Mouse (Mus musculus) G1E (cell line): Measurements from ENCODE around the gene Fermt2. TPM values are rescaled to one million over a fixed set of nuclear protein-coding genes. Genes with fewer than 3 reads are reported as not detected.

Experiments
- ATAC-seq: 2 replicates; pipeline ENCODE4 v1.8.0; 2016; ENCODE audit warnings: mild to moderate bottlenecking; ENCODE audit not compliant: insufficient number of reproducible peaks, poor library complexity, low FRiP score, severe bottlenecking; ENCODE audit errors: extremely low read depth
- DNase-seq: peaks from one replicate; pipeline ENCODE4 v3.0.0; 2012; ENCODE audit warnings: low spot score
- H3K27me3 ChIP-seq: 2 replicates; pipeline ENCODE4 v1.6.1; 2012; ENCODE audit warnings: mild to moderate bottlenecking, low read length, inconsistent platforms; ENCODE audit not compliant: insufficient read depth
- H3K36me3 ChIP-seq: replicated peaks from 2 replicates; pipeline ENCODE3; 2012; ENCODE audit warnings: mild to moderate bottlenecking, inconsistent platforms
- H3K4me1 ChIP-seq: 2 replicates; pipeline ENCODE4 v1.6.1; 2012; ENCODE audit warnings: low read depth, low read length, inconsistent platforms, mixed read lengths; ENCODE audit not compliant: insufficient read depth
- H3K4me3 ChIP-seq: 2 replicates; pipeline ENCODE4 v1.5.1; 2012; ENCODE audit warnings: low read depth, mild to moderate bottlenecking, inconsistent platforms, low read length, moderate library complexity, mixed read lengths
- H3K9me3 ChIP-seq: replicated peaks from 2 replicates; pipeline ENCODE4 v1.6.1; 2012; ENCODE audit warnings: inconsistent platforms
- CTCF ChIP-seq: IDR thresholded peaks from 2 replicates; pipeline ENCODE4 v1.5.1; 2012; ENCODE audit warnings: low read depth, low read length, inconsistent platforms, mixed read lengths
- GATA1 ChIP-seq: IDR thresholded peaks from 2 replicates; pipeline ENCODE4 v1.6.1; 2012; ENCODE audit warnings: borderline replicate concordance, low read length, inconsistent platforms, mixed read lengths
- GATA2 ChIP-seq: IDR thresholded peaks from 2 replicates; pipeline ENCODE4 v1.6.1; 2012; ENCODE audit warnings: low read depth, low read length, inconsistent platforms, borderline replicate concordance
- POLR2AphosphoS5 ChIP-seq: IDR thresholded peaks from 2 replicates; pipeline ENCODE4 v1.6.1; 2012; ENCODE audit warnings: low read depth, low read length, inconsistent platforms; ENCODE audit not compliant: insufficient replicate concordance
- TAL1 ChIP-seq: conservative IDR thresholded peaks from 2 replicates; pipeline ENCODE4 v1.6.1; 2012; ENCODE audit warnings: low read depth, low read length, inconsistent platforms, mixed read lengths
- polyA plus RNA-seq: library from polyadenylated mRNA; stranded (reverse); fragments of >175 nt; gene quantifications from 2 replicates; pipeline ENCODE4 v1.2.3, GENCODE M21; 2012
- total RNA-seq, 2 experiments: library from RNA; stranded (forward) in 1 of 2; stranded (reverse) in 1 of 2; fragments of 200-1000 nt in 1 of 2; fragments of >200 nt in 1 of 2; fragmentation: Nextera tagmentation in 1 of 2; gene quantifications; 2 replicates each; pipeline ENCODE4 v1.2.3; 2014 to 2017

Fermt2 gene
- total and polyA plus RNA-seq, 3 experiments: 0.60 TPM; not detected in 2

GRCm38 (mm10) chr14:45464036-45465035, 65.6 kb downstream of the Fermt2 start:
- H3K4me3 ChIP-seq: no peak overlapping the region
- H3K27me3 ChIP-seq: no peaks in the 10 kb centered on the region
- peaks cover 20% of the 10 kb centered on the region for H3K4me1 ChIP-seq
- no peak for DNase-seq
- no peaks in the 10 kb centered on the region for H3K36me3 ChIP-seq
- peaks cover 3% of the 10 kb centered on the region for H3K9me3 ChIP-seq
- no peak for ATAC-seq
- no peak for TF ChIP-seq TAL1

DNA sequence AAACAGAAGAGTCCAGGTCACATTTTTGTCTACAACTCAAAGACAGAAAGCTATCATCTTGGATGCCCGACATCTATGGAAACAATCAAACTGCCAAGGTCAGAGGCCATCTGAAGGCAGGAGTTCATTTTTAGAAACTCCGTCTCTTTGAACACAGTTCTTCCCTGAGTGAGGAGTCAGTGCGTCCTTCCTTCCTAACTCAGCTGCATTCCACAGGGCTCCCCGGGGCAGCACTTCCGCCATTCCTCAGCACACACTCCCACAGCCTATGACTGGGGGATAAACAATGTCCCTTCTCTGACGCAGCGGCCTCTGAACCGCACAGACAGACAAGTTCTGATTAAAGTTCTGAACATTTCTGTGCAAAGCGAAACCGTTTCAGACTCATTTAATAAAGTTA, 66.3 kb downstream of the Fermt2 start:
- H3K9me3 ChIP-seq: no peaks in the 10 kb centered on the region
- H3K4me3 ChIP-seq: no peak overlapping the region
- ATAC-seq: no peak
- no peak for TF ChIP-seq POLR2AphosphoS5
- no peak for TF ChIP-seq GATA2
- no peak for TF ChIP-seq CTCF
- TF ChIP-seq TAL1: no peak
- TF ChIP-seq GATA1: no peak
- H3K27me3 ChIP-seq: no peaks in the 10 kb centered on the region
- peaks cover 19% of the 10 kb centered on the region for H3K4me1 ChIP-seq
- H3K36me3 ChIP-seq: no peaks in the 10 kb centered on the region
- DNase-seq: no peak

DNA sequence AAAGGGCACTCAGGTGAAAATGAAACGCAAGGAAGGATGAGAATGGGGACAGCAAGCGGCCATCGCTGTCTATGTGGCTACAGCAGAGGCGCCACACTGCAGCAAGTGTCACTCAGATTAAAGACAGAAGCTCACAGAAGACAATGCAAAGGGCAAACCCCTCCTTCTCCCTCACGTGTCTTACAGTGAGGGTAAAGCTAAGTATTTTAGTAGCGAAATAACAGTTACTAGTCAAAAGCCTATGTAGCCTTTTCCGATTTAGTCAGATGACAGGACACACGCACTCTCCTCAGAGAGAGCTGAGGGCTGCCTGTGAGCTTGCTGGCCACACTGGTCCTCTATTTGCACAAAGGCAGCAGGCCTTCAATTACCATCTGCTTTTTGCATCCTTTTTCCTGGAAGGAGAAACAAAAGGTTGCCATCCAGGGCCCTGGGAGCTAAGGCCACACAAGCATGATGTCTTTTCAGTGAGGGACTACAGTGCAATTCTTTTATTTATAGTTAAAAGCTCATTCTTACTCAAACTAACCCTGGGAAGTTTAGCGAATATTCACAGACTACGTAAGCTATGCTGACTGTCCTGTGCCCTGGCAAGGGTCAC, 66.9 kb downstream of the Fermt2 start:
- Histone ChIP-seq H3K4me1 (peaks cover 24% of the 10 kb centered on the region), H3K36me3 (no peaks in the 10 kb centered on the region), H3K4me3 (no peak overlapping the region), H3K9me3 (no peaks in the 10 kb centered on the region), H3K27me3 (no peaks in the 10 kb centered on the region)
- TF ChIP-seq GATA2: no peak
- no peak for TF ChIP-seq POLR2AphosphoS5
- no peak for TF ChIP-seq GATA1
- TF ChIP-seq CTCF: no peak
- no peak for TF ChIP-seq TAL1
- DNase-seq (no peak), ATAC-seq (no peak)

DNA sequence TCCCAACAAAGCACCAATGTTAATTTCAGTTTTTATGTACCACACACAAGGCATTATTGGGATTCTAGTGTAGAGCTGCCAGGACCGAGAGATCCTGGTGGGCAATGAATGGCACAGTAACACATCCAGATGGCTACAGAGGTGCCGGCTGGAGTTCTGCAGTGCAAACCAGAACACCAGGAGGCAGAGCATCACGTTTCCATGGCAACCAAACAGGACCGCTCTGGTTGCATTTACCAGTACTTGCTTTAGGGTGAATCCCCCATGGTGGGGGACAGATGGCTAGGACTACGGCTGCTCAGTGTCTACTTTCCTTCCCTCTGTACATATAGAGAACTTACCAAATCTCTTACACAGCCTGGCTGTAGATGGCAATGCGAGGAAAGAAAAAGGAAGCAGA, 67.5 kb downstream of the Fermt2 start:
- H3K4me3 ChIP-seq: no peak overlapping the region
- TF ChIP-seq GATA2 (no peak), POLR2AphosphoS5 (no peak)
- peaks cover 28% of the 10 kb centered on the region for H3K4me1 ChIP-seq
- no peaks in the 10 kb centered on the region for H3K36me3 ChIP-seq
- ATAC-seq (no peak), DNase-seq (no peak)
- no peaks in the 10 kb centered on the region for H3K27me3 ChIP-seq
- no peaks in the 10 kb centered on the region for H3K9me3 ChIP-seq

- Histone ChIP-seq H3K36me3 (no peaks in the 10 kb centered on the region), H3K27me3 (no peaks in the 10 kb centered on the region), H3K9me3 (no peaks in the 10 kb centered on the region), H3K4me3 (no peak overlapping the region), H3K4me1 (peaks cover 30% of the 10 kb centered on the region)
- DNase-seq (no peak), ATAC-seq (no peak)
- TF ChIP-seq CTCF (no peak), TAL1 (no peak), GATA2 (no peak)
Observed at GRCm38 (mm10) chr14:45461945-45462344, 68.0 kb downstream of the Fermt2 start.

GRCm38 (mm10) chr14:45460491-45460890, 69.4 kb downstream of the Fermt2 start:
- H3K4me1 ChIP-seq: peaks cover 39% of the 10 kb centered on the region
- no peaks in the 10 kb centered on the region for H3K27me3 ChIP-seq
- TF ChIP-seq TAL1 (no peak), CTCF (no peak), POLR2AphosphoS5 (no peak), GATA2 (no peak), GATA1 (no peak)
- ATAC-seq (no peak), DNase-seq (no peak)
- H3K9me3 ChIP-seq: no peaks in the 10 kb centered on the region
- no peak overlapping the region for H3K4me3 ChIP-seq
- no peaks in the 10 kb centered on the region for H3K36me3 ChIP-seq

DNA sequence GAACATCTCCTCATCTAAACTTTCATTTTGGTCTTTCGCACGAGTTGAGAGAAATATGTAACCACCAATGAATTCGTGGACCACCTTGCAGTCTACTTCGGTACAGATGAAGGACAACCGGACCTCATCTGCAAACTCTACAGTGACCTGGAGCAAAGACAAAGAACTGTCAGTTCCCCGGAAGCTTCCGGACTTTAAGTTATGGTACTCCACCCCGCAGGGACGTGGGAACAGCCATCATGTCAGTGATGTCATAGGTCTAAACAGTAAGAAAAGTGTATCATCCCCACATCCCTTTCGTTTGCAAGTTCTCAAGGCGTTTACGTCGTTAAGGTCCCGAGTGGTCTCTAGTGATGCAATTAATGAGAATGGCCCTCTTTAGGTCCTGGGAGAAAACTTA, 70.0 kb downstream of the Fermt2 start:
- Histone ChIP-seq H3K4me3 (no peak overlapping the region), H3K9me3 (no peaks in the 10 kb centered on the region), H3K27me3 (no peaks in the 10 kb centered on the region), H3K36me3 (no peaks in the 10 kb centered on the region), H3K4me1 (peaks cover 45% of the 10 kb centered on the region)
- DNase-seq (no peak), ATAC-seq (no peak)
- TF ChIP-seq TAL1 (no peak), CTCF (no peak)
